Mouse (Mus musculus): ENCODE measurements at regions not wholly inside any gene's neighbourhood (a gene's known extent, or its start where the extent isn't known, plus 50 kb on each side); places are given as distances from the start of the nearest gene placed in this dataset.
A peak's percentile ranks its signal among the peaks of the same experiment; 100 is the strongest.

DNA sequence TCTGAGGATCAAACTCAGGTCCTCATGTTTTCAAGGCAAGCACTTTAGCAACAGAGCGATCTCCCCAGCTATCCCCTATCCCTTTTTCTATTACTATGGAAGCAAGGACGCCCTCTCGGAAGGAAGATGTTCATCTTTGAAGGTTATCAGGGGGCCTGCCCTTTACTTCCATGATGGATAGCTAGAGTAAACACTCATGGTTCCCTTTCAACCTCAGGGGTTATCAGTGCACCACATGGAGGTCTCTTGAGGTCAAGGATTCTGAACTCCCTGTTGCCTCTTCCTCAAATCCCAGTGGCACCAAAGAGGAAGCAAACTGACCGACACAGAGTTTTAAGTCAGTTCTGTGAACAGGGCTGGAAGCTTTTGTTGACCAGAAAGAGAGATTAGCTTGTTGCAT is 59.6 kb upstream of the Cd28 start:
- Histone ChIP-seq H3K9ac (no peak overlapping the region), H3K4me2 (ENCODE audit: low read depth) (no peak overlapping the region), H3K36me3 (ENCODE audit: insufficient read depth) (no peaks in the 10 kb centered on the region), H3K27me3 (ENCODE audit: insufficient read depth, low read length) (no peaks in the 10 kb centered on the region), H3K4me1 (ENCODE audit: insufficient read depth) (no peaks in the 10 kb centered on the region), H3K9me3 (ENCODE audit: low read length) (no peaks in the 10 kb centered on the region), H3K4me3 (ENCODE audit: low read depth, low read length) (no peak overlapping the region), H3K27ac (ENCODE audit: low read depth, low read length) (no peak overlapping the region)
- DNase-seq (no peak), ATAC-seq (no peak)
- WGBS = 89% methylated on average over 4 of the region's 4 CpGs
- no peak for TF ChIP-seq CTCF (IDR thresholded peaks at IDR 0.05; ENCODE audit: low read depth)

DNA sequence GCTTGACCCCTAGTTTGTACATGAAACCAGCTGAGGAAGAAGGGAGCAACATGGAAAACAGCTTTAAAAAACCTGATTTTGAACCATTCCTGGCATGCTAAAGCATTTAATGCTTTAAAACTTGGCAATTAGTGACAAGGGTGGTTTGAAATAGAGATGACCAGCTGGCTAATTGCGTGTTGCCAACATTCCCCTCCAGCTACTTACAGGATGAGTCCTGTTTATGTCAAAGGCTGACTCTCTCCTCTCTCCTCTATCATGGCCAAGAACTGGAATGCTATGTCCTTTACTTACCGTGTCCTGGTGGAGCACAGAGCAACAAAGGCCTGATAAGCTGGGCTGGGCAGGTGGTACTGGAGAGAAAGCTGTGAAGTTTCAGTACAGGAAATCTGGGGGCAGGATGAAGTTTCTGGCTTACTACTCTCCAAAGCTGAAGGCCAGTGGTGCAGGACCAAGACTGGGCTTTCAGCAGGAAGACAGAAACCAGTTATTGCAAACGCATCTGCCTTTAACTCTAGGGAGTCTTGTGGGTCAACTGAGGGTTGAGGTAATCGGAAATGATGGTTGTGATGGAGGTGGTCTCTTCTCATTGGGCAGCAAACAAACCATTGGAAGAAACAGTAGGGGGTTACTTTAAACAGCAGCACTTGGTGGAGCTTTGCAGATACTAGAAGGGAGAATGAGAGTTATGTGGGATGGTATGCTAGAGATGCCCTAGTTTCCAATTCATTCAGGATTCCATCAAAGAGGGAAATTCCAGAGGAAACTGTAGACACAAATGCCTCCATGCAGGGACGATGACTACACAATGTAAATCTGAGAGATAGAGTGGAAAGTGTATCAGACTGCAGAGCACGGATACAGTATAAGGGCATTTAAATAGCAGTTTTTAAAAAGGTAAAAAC is 60.7 kb upstream of the Cd28 start:
- Histone ChIP-seq H3K4me1 (ENCODE audit: insufficient read depth) (no peaks in the 10 kb centered on the region), H3K9me3 (ENCODE audit: low read length) (no peaks in the 10 kb centered on the region), H3K27me3 (ENCODE audit: insufficient read depth, low read length) (no peaks in the 10 kb centered on the region), H3K9ac (no peak overlapping the region), H3K27ac (ENCODE audit: low read depth, low read length) (no peak overlapping the region), H3K4me3 (ENCODE audit: low read depth, low read length) (no peak overlapping the region), H3K4me2 (ENCODE audit: low read depth) (no peak overlapping the region), H3K36me3 (ENCODE audit: insufficient read depth) (no peaks in the 10 kb centered on the region)
- DNase-seq (no peak), ATAC-seq (no peak)
- 82% methylated on average over 6 of the region's 6 CpGs for WGBS
- no peak for TF ChIP-seq CTCF (IDR thresholded peaks at IDR 0.05; ENCODE audit: low read depth)

GRCm38 (mm10) chr1:60655206-60655605 is 61.4 kb upstream of the Cd28 start:
- Histone ChIP-seq H3K27ac (ENCODE audit: low read depth, low read length) (no peak overlapping the region), H3K4me1 (ENCODE audit: insufficient read depth) (no peaks in the 10 kb centered on the region), H3K9me3 (ENCODE audit: low read length) (no peaks in the 10 kb centered on the region), H3K27me3 (ENCODE audit: insufficient read depth, low read length) (no peaks in the 10 kb centered on the region), H3K4me2 (ENCODE audit: low read depth) (no peak overlapping the region), H3K4me3 (ENCODE audit: low read depth, low read length) (no peak overlapping the region), H3K9ac (no peak overlapping the region), H3K36me3 (ENCODE audit: insufficient read depth) (no peaks in the 10 kb centered on the region)
- ATAC-seq = no peak
- TF ChIP-seq CTCF (IDR thresholded peaks at IDR 0.05; ENCODE audit: low read depth) = no peak
- 46% methylated on average over 2 of the region's 2 CpGs for WGBS
- no peak for DNase-seq

DNA sequence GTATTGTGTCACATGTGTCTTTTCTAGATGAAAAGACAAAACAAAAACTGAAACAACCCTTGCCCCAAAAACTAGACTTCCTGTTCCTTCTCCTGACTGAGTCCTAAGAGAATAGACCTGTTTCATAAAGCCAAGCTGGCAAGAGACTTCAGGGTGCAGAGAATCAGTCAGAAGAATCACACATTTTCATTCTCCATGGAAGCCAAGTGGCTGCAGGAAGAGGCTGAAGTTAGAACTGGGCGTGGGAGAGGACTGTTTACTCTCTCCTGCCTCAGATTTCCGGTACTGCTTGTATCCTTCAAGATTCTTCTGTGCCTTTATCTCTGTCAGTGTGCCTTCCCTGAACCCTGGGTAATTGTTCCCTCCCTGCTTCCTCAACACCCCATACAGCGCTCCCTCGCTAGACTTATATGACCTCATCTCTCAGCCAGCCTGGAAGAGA is 64.0 kb upstream of the Cd28 start:
- DNase-seq (no peak), ATAC-seq (no peak)
- no peak overlapping the region for H3K27ac ChIP-seq (ENCODE audit: low read depth, low read length)
- H3K9me3 ChIP-seq (ENCODE audit: low read length) = no peaks in the 10 kb centered on the region
- H3K9ac ChIP-seq = no peak overlapping the region
- no peaks in the 10 kb centered on the region for H3K36me3 ChIP-seq (ENCODE audit: insufficient read depth)
- no peaks in the 10 kb centered on the region for H3K27me3 ChIP-seq (ENCODE audit: insufficient read depth, low read length)
- no peak overlapping the region for H3K4me2 ChIP-seq (ENCODE audit: low read depth)
- no peak for TF ChIP-seq CTCF (IDR thresholded peaks at IDR 0.05; ENCODE audit: low read depth)
- WGBS = 80% methylated on average over 4 of the region's 4 CpGs
- no peaks in the 10 kb centered on the region for H3K4me1 ChIP-seq (ENCODE audit: insufficient read depth)
- no peak overlapping the region for H3K4me3 ChIP-seq (ENCODE audit: low read depth, low read length)

DNA sequence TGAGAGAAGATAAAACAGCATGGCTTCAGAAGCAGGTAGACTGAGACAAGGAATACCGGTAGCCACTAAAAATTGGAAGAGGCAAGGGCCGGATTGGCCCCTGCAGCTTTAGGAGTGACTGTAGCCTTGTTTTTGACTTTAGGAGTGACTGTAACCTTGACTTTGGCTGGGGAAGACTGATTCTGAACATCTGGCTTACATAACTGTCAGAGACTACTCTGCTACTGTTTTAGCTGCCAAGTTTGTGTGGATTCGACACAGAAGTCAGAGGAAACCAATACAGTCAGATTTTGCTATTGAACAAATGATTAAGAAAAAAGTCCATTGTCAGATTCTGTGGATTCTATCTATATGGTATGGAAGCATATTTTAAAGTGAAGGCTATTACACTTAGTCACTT is 66.4 kb upstream of the Cd28 start:
- Histone ChIP-seq H3K4me1 (ENCODE audit: insufficient read depth) (no peaks in the 10 kb centered on the region), H3K4me3 (ENCODE audit: low read depth, low read length) (no peak overlapping the region), H3K4me2 (ENCODE audit: low read depth) (no peak overlapping the region), H3K9me3 (ENCODE audit: low read length) (no peaks in the 10 kb centered on the region), H3K36me3 (ENCODE audit: insufficient read depth) (no peaks in the 10 kb centered on the region), H3K9ac (no peak overlapping the region), H3K27ac (ENCODE audit: low read depth, low read length) (no peak overlapping the region), H3K27me3 (ENCODE audit: insufficient read depth, low read length) (no peaks in the 10 kb centered on the region)
- ATAC-seq (no peak), DNase-seq (no peak)
- TF ChIP-seq CTCF (IDR thresholded peaks at IDR 0.05; ENCODE audit: low read depth) = no peak
- WGBS = 82% methylated on average over 3 of the region's 3 CpGs

GRCm38 (mm10) chr1:60649303-60649850 is 67.2 kb upstream of the Cd28 start:
- peak; percentile 47; the same call in 1 of the 2 replicates for ATAC-seq
- no peaks in the 10 kb centered on the region for H3K36me3 ChIP-seq (ENCODE audit: insufficient read depth)
- peak overlapping the region; percentile 42; the same call in 1 of the 2 replicates for H3K27ac ChIP-seq (ENCODE audit: low read depth, low read length)
- H3K4me1 ChIP-seq (ENCODE audit: insufficient read depth) = no peaks in the 10 kb centered on the region
- H3K27me3 ChIP-seq (ENCODE audit: insufficient read depth, low read length) = no peaks in the 10 kb centered on the region
- no peak overlapping the region for H3K4me2 ChIP-seq (ENCODE audit: low read depth)
- TF ChIP-seq CTCF (IDR thresholded peaks at IDR 0.05; ENCODE audit: low read depth) = no peak
- WGBS = 46% methylated on average over 8 of the region's 8 CpGs
- H3K9me3 ChIP-seq (ENCODE audit: low read length) = no peaks in the 10 kb centered on the region
- peak; percentile 19 for DNase-seq
- H3K4me3 ChIP-seq (ENCODE audit: low read depth, low read length) = no peak overlapping the region
- H3K9ac ChIP-seq = no peak overlapping the region

GRCm38 (mm10) chr1:60646828-60647227 is 69.8 kb upstream of the Cd28 start:
- WGBS = 72% methylated on average over 5 of the region's 5 CpGs
- Histone ChIP-seq H3K36me3 (ENCODE audit: insufficient read depth) (no peaks in the 10 kb centered on the region), H3K9ac (no peak overlapping the region), H3K9me3 (ENCODE audit: low read length) (no peaks in the 10 kb centered on the region), H3K4me1 (ENCODE audit: insufficient read depth) (no peaks in the 10 kb centered on the region), H3K4me3 (ENCODE audit: low read depth, low read length) (no peak overlapping the region), H3K4me2 (ENCODE audit: low read depth) (no peak overlapping the region), H3K27me3 (ENCODE audit: insufficient read depth, low read length) (no peaks in the 10 kb centered on the region), H3K27ac (ENCODE audit: low read depth, low read length) (no peak overlapping the region)
- DNase-seq (no peak), ATAC-seq (no peak)
- no peak for TF ChIP-seq CTCF (IDR thresholded peaks at IDR 0.05; ENCODE audit: low read depth)

Measured in forebrain, postnatal 0 days (tissue).